Mouse (Mus musculus) stomach, postnatal 0 days (tissue): ENCODE measurements around the gene Cdiptos.

Source experiments
- CTCF ChIP-seq: IDR thresholded peaks from 2 replicates; pipeline ENCODE4 v1.5.1; 2016; ENCODE audit warnings: antibody characterized with exemption, low read depth, mild to moderate bottlenecking, moderate library complexity
- EP300 ChIP-seq: optimal IDR thresholded peaks from 2 replicates; pipeline ENCODE3; 2016; ENCODE audit warnings: antibody characterized with exemption

GRCm38 (mm10) chr7:126923999-126924398, 51.9 kb downstream of the Cdiptos start:
- no peak for TF ChIP-seq CTCF
- no peak for TF ChIP-seq EP300
